Mouse (Mus musculus) lung, postnatal 10 days (tissue): Measurements from ENCODE around the gene Hoxa5.

Experiments used
- DNase-seq: peaks from one replicate; pipeline ENCODE4 v3.0.0; 2021

The Hoxa5 gene

GRCm38 (mm10) chr6:52196811-52197210 lies 7.6 kb downstream of the Hoxa5 start:
- DNase-seq: peak; percentile 34

- DNase-seq: no peak
These were observed 9.7 kb downstream of the Hoxa5 start for GRCm38 (mm10) chr6:52194690-52195089.

- DNase-seq: peak; percentile 93
These were observed 12.4 kb downstream of the Hoxa5 start for GRCm38 (mm10) chr6:52191860-52192550.

GRCm38 (mm10) chr6:52190906-52191810 lies 13.2 kb downstream of the Hoxa5 start, which contains the start of gene Hoxa4:
Hoxa4 (minus strand) TSS chr6:52191753.
- no peak for DNase-seq

GRCm38 (mm10) chr6:52190410-52190809 lies 14.0 kb downstream of the Hoxa5 start:
- peak; percentile 75 for DNase-seq

- no peak for DNase-seq
These were observed 14.5 kb downstream of the Hoxa5 start for GRCm38 (mm10) chr6:52189909-52190308.

GRCm38 (mm10) chr6:52189172-52189591 lies 15.2 kb downstream of the Hoxa5 start:
- DNase-seq: peak; percentile 81

GRCm38 (mm10) chr6:52186500-52186899 lies 17.9 kb downstream of the Hoxa5 start:
- no peak for DNase-seq

GRCm38 (mm10) chr6:52185834-52186233 lies 18.6 kb downstream of the Hoxa5 start:
- DNase-seq: no peak

- peak; percentile 67 for DNase-seq
These were observed 19.2 kb downstream of the Hoxa5 start for GRCm38 (mm10) chr6:52185222-52185621.

GRCm38 (mm10) chr6:52184668-52185067 lies 19.7 kb downstream of the Hoxa5 start:
- DNase-seq: no peak

- peak; percentile 68 for DNase-seq
These were observed 20.9 kb downstream of the Hoxa5 start for GRCm38 (mm10) chr6:52183311-52184080.

GRCm38 (mm10) chr6:52182793-52183192 lies 21.6 kb downstream of the Hoxa5 start:
- DNase-seq: no peak

- no peak for DNase-seq
These were observed 22.4 kb downstream of the Hoxa5 start for GRCm38 (mm10) chr6:52182030-52182429.

- DNase-seq: no peak
These were observed 23.7 kb downstream of the Hoxa5 start for GRCm38 (mm10) chr6:52180726-52181125.

- DNase-seq: no peak
These were observed 24.1 kb downstream of the Hoxa5 start for GRCm38 (mm10) chr6:52180213-52180710.

- DNase-seq: peak; percentile 31
These were observed 24.7 kb downstream of the Hoxa5 start for GRCm38 (mm10) chr6:52179690-52180089.

GRCm38 (mm10) chr6:52178918-52179665 lies 25.3 kb downstream of the Hoxa5 start:
- DNase-seq: peak; percentile 39

- no peak for DNase-seq
These were observed 26.6 kb downstream of the Hoxa5 start for GRCm38 (mm10) chr6:52177806-52178205.

GRCm38 (mm10) chr6:52177061-52177735 lies 27.2 kb downstream of the Hoxa5 start, which contains the start of gene 5730596B20Rik:
5730596B20Rik (plus strand) TSS chr6:52177498.
- DNase-seq: peak; percentile 60

GRCm38 (mm10) chr6:52176391-52176790 lies 28.0 kb downstream of the Hoxa5 start:
- no peak for DNase-seq
